Mouse (Mus musculus): ENCODE measurements around the gene Tmprss6. TPM values are rescaled to one million over a fixed set of nuclear protein-coding genes. Genes with fewer than 3 reads are reported as not detected.
A peak's percentile ranks its signal among the peaks of the same experiment; 100 is the strongest.

Tmprss6 gene
- polyA plus RNA-seq, 1 experiment = not detected

- H3K4me1 ChIP-seq (ENCODE audit: control insufficient read depth, insufficient read depth, low read length) = peaks cover 9% of the 10 kb centered on the region; the same call in 1 of the 2 replicates
- H3K27ac ChIP-seq (ENCODE audit: insufficient read depth, low read length) = peak overlapping the region; percentile 88; the same call in 1 of the 2 replicates
- H3K4me3 ChIP-seq (ENCODE audit: insufficient read depth, low read length) = no peak overlapping the region
- TF ChIP-seq POLR2A (IDR thresholded peaks at IDR 0.05; ENCODE audit: low read depth, low read length) (no peak), CTCF (IDR thresholded peaks at IDR 0.05; ENCODE audit: borderline replicate concordance, insufficient read depth, low read length) (no peak)
Observed at GRCm38 (mm10) chr15:78451201-78451600, 17.2 kb downstream of the Tmprss6 start.

- no peak for TF ChIP-seq CTCF (IDR thresholded peaks at IDR 0.05; ENCODE audit: borderline replicate concordance, insufficient read depth, low read length)
- no peak for TF ChIP-seq POLR2A (IDR thresholded peaks at IDR 0.05; ENCODE audit: low read depth, low read length)
- H3K27ac ChIP-seq (ENCODE audit: insufficient read depth, low read length) = peak overlapping the region; percentile 88
- peaks cover 9% of the 10 kb centered on the region; the same call in 1 of the 2 replicates for H3K4me1 ChIP-seq (ENCODE audit: control insufficient read depth, insufficient read depth, low read length)
- no peak overlapping the region for H3K4me3 ChIP-seq (ENCODE audit: insufficient read depth, low read length)
Observed at GRCm38 (mm10) chr15:78450419-78450768, 18.0 kb downstream of the Tmprss6 start.

- TF ChIP-seq CTCF (IDR thresholded peaks at IDR 0.05; ENCODE audit: borderline replicate concordance, insufficient read depth, low read length) = no peak
- TF ChIP-seq POLR2A (IDR thresholded peaks at IDR 0.05; ENCODE audit: low read depth, low read length) = 0 out of 2 replicates have a peak, but pooled peaks have one; percentile 14
- no peak overlapping the region for H3K4me3 ChIP-seq (ENCODE audit: insufficient read depth, low read length)
- peaks cover 9% of the 10 kb centered on the region; the same call in 1 of the 2 replicates for H3K4me1 ChIP-seq (ENCODE audit: control insufficient read depth, insufficient read depth, low read length)
- peak overlapping the region; percentile 91 for H3K27ac ChIP-seq (ENCODE audit: insufficient read depth, low read length)
Observed at GRCm38 (mm10) chr15:78449694-78450418, 18.6 kb downstream of the Tmprss6 start.

GRCm38 (mm10) chr15:78449131-78449530 lies 19.3 kb downstream of the Tmprss6 start:
- TF ChIP-seq POLR2A (IDR thresholded peaks at IDR 0.05; ENCODE audit: low read depth, low read length) = no peak
- TF ChIP-seq CTCF (IDR thresholded peaks at IDR 0.05; ENCODE audit: borderline replicate concordance, insufficient read depth, low read length) = no peak
- Histone ChIP-seq H3K4me3 (ENCODE audit: insufficient read depth, low read length) (no peak overlapping the region), H3K27ac (ENCODE audit: insufficient read depth, low read length) (peak overlapping the region; percentile 91), H3K4me1 (ENCODE audit: control insufficient read depth, insufficient read depth, low read length) (peaks cover 9% of the 10 kb centered on the region; the same call in 1 of the 2 replicates)

GRCm38 (mm10) chr15:78447746-78448535 lies 20.5 kb downstream of the Tmprss6 start:
- H3K4me1 ChIP-seq (ENCODE audit: control insufficient read depth, insufficient read depth, low read length) = peaks cover 7% of the 10 kb centered on the region; the same call in 1 of the 2 replicates
- H3K4me3 ChIP-seq (ENCODE audit: insufficient read depth, low read length) = peak overlapping the region; percentile 1; the same call in 1 of the 2 replicates
- peak overlapping the region; percentile 90 for H3K27ac ChIP-seq (ENCODE audit: insufficient read depth, low read length)
- no peak; the same call in 1 of the 2 replicates for TF ChIP-seq POLR2A (IDR thresholded peaks at IDR 0.05; ENCODE audit: low read depth, low read length)
- peak; percentile 50; the same call in 1 of the 2 replicates for TF ChIP-seq CTCF (IDR thresholded peaks at IDR 0.05; ENCODE audit: borderline replicate concordance, insufficient read depth, low read length)

- Histone ChIP-seq H3K27ac (ENCODE audit: insufficient read depth, low read length) (no peak overlapping the region), H3K4me1 (ENCODE audit: control insufficient read depth, insufficient read depth, low read length) (peaks cover 7% of the 10 kb centered on the region; the same call in 1 of the 2 replicates), H3K4me3 (ENCODE audit: insufficient read depth, low read length) (no peak overlapping the region)
- TF ChIP-seq POLR2A (IDR thresholded peaks at IDR 0.05; ENCODE audit: low read depth, low read length) (no peak), CTCF (IDR thresholded peaks at IDR 0.05; ENCODE audit: borderline replicate concordance, insufficient read depth, low read length) (no peak)
Observed at GRCm38 (mm10) chr15:78447121-78447520, 21.3 kb downstream of the Tmprss6 start.

- H3K4me1 ChIP-seq (ENCODE audit: control insufficient read depth, insufficient read depth, low read length) = no peaks in the 10 kb centered on the region
- H3K27ac ChIP-seq (ENCODE audit: insufficient read depth, low read length) = no peak overlapping the region
- TF ChIP-seq POLR2A (IDR thresholded peaks at IDR 0.05; ENCODE audit: low read depth, low read length) (no peak), CTCF (IDR thresholded peaks at IDR 0.05; ENCODE audit: borderline replicate concordance, insufficient read depth, low read length) (no peak)
- no peak overlapping the region for H3K4me3 ChIP-seq (ENCODE audit: insufficient read depth, low read length)
Observed at GRCm38 (mm10) chr15:78443857-78444256, 24.6 kb downstream of the Tmprss6 start.

GRCm38 (mm10) chr15:78442231-78442630 lies 26.2 kb downstream of the Tmprss6 start:
- no peaks in the 10 kb centered on the region; the same call in 1 of the 2 replicates for H3K4me1 ChIP-seq (ENCODE audit: control insufficient read depth, insufficient read depth, low read length)

GRCm38 (mm10) chr15:78438973-78439372 lies 29.5 kb downstream of the Tmprss6 start:
- no peaks in the 10 kb centered on the region; the same call in 1 of the 2 replicates for H3K4me1 ChIP-seq (ENCODE audit: control insufficient read depth, insufficient read depth, low read length)
- no peak overlapping the region for H3K4me3 ChIP-seq (ENCODE audit: insufficient read depth, low read length)
- TF ChIP-seq POLR2A (IDR thresholded peaks at IDR 0.05; ENCODE audit: low read depth, low read length) = no peak
- no peak overlapping the region for H3K27ac ChIP-seq (ENCODE audit: insufficient read depth, low read length)

More at GRCm38 (mm10) chr15:78442231-78442630, 26.2 kb downstream of the Tmprss6 start:
- no peak overlapping the region for H3K27ac ChIP-seq (ENCODE audit: insufficient read depth, low read length)
- no peak for TF ChIP-seq POLR2A (IDR thresholded peaks at IDR 0.05; ENCODE audit: low read depth, low read length)
- no peak for TF ChIP-seq CTCF (IDR thresholded peaks at IDR 0.05; ENCODE audit: borderline replicate concordance, insufficient read depth, low read length)
- no peak overlapping the region for H3K4me3 ChIP-seq (ENCODE audit: insufficient read depth, low read length)
